Mouse (Mus musculus) cortical plate, adult 2 months (tissue): ENCODE data around the gene Tbrg1.

Experiments
- CTCF ChIP-seq: fragments of 200-500 bp; IDR thresholded peaks from 2 replicates; pipeline ENCODE4 v1.5.1; 2011; ENCODE audit warnings: mild to moderate bottlenecking, control low read depth, low read length; ENCODE audit not compliant: insufficient read depth; ENCODE audit errors: extremely low read depth
- POLR2A ChIP-seq: fragments of 200-500 bp; IDR thresholded peaks from 2 replicates; pipeline ENCODE4 v1.6.1; 2011; ENCODE audit warnings: mild to moderate bottlenecking, low read length, control low read depth; ENCODE audit not compliant: insufficient read depth; ENCODE audit errors: extremely low read depth

- TF ChIP-seq CTCF (no peak), POLR2A (no peak)
These were observed 3.3 kb downstream of the Tbrg1 start for GRCm38 (mm10) chr9:37653836-37654235.
